Mouse (Mus musculus): ENCODE measurements around the gene Ubn2. TPM values are rescaled to one million over a fixed set of nuclear protein-coding genes. Genes with fewer than 3 reads are reported as not detected.

Gene Ubn2
- polyA plus RNA-seq, 1 experiment from 2014 or later, result 10.0 TPM

Small RNAs within 50 kb of the gene (microRNA-seq; reads per million reads assigned to microRNA genes)
- not detected for gene Mir7670 (ENCODE audit: borderline number of aligned reads)

Other genes starting within 250 kb of the Ubn2 start
- 6.0 and 6.2 TPM in 2 replicates for gene D630045J12Rik, start 179.9 kb upstream of the Ubn2 start, polyA plus RNA-seq (2014; fragmentation: Nextera tagmentation; extraction: Ambion mirVana)
- gene Zc3hav1l, start 134.7 kb upstream of the Ubn2 start, polyA plus RNA-seq (2014; fragmentation: Nextera tagmentation; extraction: Ambion mirVana), result 10.6 and 12.3 TPM in 2 replicates
- 3.9 and 4.7 TPM in 2 replicates for gene Zc3hav1, start 79.3 kb upstream of the Ubn2 start, polyA plus RNA-seq (2014; fragmentation: Nextera tagmentation; extraction: Ambion mirVana)
- gene Ttc26, start 52.5 kb upstream of the Ubn2 start, polyA plus RNA-seq (2014; fragmentation: Nextera tagmentation; extraction: Ambion mirVana), result 5.0 and 5.3 TPM in 2 replicates
- gene Fmc1, start 99.6 kb downstream of the Ubn2 start, polyA plus RNA-seq (2014; fragmentation: Nextera tagmentation; extraction: Ambion mirVana), result 92.8 and 93.8 TPM in 2 replicates
- 43.1 and 53.0 TPM in 2 replicates for gene Luc7l2, start 117.4 kb downstream of the Ubn2 start, polyA plus RNA-seq (2014; fragmentation: Nextera tagmentation; extraction: Ambion mirVana)
- 1.1 and 1.2 TPM in 2 replicates for gene Klrg2, start 203.3 kb downstream of the Ubn2 start, polyA plus RNA-seq (2014; fragmentation: Nextera tagmentation; extraction: Ambion mirVana)
- 2.7 and 3.3 TPM in 2 replicates for gene Clec2l, start 229.1 kb downstream of the Ubn2 start, polyA plus RNA-seq (2014; fragmentation: Nextera tagmentation; extraction: Ambion mirVana)